Mouse (Mus musculus): ENCODE results near the gene Capza3.

The Capza3 gene

GRCm38 (mm10) chr6:140040952-140041351 is at the start of gene Capza3:
Gene Capza3, plus strand, starts transcription at chr6:140041252.
- no peak for DNase-seq (ENCODE audit: low spot score in 2 of 2)

- DNase-seq (ENCODE audit: low spot score in 2 of 2) = no peak
These were observed 35.9 kb upstream of the Capza3 start for GRCm38 (mm10) chr6:140005181-140005580.

- DNase-seq (ENCODE audit: low spot score in 2 of 2) = no peak
These were observed 16.6 kb upstream of the Capza3 start for GRCm38 (mm10) chr6:140024404-140024803.

- no peak for DNase-seq (ENCODE audit: low spot score in 2 of 2)
These were observed 305 bp downstream of the Capza3 start, which contains the start of gene Plcz1 for GRCm38 (mm10) chr6:140041357-140041756. Gene Plcz1, minus strand, starts transcription at chr6:140041457.

GRCm38 (mm10) chr6:140051476-140051875 is 10.4 kb downstream of the Capza3 start:
- peak in 1 of 2 experiments; percentile 22 for DNase-seq (ENCODE audit: low spot score in 2 of 2)

GRCm38 (mm10) chr6:140054271-140054928 is 13.3 kb downstream of the Capza3 start:
- no peak for DNase-seq (ENCODE audit: low spot score in 2 of 2)

DNA sequence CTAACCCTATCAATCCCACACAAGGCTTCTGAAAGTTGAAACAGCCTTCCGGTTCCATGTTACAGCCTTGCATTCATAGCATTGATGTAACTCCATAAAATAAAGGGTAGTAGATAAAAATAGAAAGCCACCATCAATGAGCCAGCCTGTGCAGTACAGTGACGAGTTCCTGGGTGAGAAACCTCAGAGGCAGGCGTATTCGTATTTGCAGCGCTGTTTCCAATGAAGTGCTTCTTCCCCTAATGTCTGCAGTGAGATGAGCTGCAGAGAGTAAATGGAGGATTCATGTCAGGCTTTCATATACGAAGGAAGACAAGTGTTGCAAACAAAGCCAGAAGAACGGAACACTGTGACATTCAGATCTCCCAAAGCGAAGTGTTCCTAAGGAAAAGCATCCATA is 28.1 kb downstream of the Capza3 start:
- no peak for DNase-seq (ENCODE audit: low spot score in 2 of 2)

DNA sequence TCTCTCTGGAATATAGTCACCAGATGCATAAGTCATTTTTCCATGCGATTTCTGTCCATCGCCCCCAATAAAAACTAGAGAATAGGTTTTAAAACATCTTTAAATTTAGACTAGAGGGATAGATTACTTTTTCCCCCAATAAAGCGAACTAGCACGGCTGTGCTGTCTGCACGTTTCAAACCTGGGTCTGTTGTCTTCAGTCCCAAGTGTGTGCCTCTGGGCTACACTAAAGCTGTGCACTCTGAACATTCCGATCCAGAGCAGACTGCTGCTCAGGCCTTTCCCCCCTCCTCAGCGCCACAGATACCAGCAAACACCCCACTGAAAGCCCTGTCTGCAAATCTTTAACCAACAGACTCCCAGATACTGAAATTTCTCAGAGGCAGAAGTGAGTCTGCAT is 39.9 kb downstream of the Capza3 start:
- DNase-seq (ENCODE audit: low spot score in 2 of 2) = no peak

DNA sequence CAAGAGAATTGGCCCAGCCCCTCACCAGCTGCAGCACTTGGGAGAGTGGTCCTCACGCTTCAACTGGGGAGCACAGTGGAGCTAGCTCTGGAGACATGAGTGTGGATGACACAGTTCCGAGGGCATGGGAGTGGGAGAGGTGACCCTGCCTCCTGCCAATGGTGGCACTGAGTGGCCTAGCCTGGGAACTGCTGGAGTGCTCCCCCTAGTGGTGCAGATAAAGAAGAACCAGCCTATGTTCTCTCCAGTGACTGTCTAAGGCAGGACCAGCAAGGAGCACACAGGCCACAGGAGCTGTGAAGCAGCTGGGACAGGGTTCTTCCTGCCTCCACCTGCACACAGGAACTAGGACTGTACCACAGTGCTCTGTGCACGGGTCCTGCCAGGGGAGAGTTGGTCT is 40.7 kb downstream of the Capza3 start:
- no peak for DNase-seq (ENCODE audit: low spot score in 2 of 2)

DNA sequence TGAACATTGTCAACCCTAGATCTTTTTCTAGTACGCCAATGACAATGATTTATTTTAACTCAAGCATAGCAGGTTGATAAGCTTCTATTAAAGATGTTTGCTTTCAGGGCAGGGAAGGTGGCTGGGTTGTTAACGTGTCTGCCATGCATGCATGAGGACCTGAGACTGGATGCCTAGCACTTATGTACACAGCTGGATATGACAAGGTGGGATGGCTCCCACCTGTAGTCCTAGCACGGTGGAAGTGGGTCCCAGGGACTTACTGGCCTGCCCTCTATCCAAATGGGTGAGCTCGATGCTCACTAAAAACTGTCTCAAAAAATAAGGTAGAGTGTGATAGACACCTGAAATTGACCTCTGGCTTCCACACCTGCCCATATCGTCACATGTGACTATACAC is 48.8 kb downstream of the Capza3 start:
- DNase-seq (ENCODE audit: low spot score in 2 of 2) = no peak

Data from spleen, postnatal 4 days (tissue).